Mouse (Mus musculus) frontal cortex, postnatal 36 days (tissue): ENCODE measurements around the gene E2f2.

Experiments used
- DNase-seq, 2 experiments: peaks; one replicate each; pipeline ENCODE4 v3.0.0; 2022; ENCODE audit warnings: low spot score in 2 of 2

Gene E2f2

DNA sequence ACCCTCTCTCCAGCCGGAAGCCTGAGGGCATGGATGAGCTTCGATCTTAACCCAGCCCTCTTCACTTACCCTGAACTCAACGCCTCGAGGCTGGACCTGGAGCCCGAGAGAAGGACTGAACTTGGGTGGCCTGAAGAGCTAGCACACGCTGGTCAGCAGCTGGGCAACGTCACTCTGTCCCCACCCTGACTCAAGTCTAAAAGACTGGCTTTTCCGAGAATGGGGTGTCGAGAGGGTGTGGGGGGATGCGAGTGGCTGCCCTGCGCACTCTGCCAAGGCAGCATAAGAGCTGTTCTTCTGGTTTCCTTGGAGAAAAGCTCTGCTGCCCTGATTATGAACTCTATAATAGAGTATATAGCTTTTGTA lies 27.3 kb upstream of the E2f2 start:
- DNase-seq, result no peak

DNA sequence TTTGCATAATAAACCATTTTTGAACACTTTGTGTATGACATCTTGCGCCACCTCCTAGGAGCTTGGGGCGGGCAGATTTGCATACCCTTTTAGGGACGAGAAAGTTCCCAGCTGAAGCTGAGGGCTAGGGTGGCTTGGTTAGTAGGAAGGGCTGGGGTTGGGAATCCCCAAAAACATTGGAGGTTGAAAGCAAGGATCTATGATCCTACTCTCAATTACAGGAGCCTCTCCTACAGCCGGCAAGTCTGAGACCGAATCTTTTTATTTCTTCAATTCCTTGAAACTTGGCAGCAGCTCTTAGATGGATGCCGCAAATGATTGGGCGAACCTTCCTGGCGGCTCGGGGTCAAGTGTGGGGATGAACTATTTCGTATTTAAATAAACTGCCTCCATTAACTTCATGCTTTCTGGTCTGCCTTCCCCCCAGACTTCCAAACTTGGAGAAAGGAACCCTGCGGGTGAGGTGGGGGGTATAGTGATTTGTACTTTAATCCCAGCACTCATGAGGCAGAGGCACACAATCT lies 26.8 kb upstream of the E2f2 start:
- no peak for DNase-seq

DNA sequence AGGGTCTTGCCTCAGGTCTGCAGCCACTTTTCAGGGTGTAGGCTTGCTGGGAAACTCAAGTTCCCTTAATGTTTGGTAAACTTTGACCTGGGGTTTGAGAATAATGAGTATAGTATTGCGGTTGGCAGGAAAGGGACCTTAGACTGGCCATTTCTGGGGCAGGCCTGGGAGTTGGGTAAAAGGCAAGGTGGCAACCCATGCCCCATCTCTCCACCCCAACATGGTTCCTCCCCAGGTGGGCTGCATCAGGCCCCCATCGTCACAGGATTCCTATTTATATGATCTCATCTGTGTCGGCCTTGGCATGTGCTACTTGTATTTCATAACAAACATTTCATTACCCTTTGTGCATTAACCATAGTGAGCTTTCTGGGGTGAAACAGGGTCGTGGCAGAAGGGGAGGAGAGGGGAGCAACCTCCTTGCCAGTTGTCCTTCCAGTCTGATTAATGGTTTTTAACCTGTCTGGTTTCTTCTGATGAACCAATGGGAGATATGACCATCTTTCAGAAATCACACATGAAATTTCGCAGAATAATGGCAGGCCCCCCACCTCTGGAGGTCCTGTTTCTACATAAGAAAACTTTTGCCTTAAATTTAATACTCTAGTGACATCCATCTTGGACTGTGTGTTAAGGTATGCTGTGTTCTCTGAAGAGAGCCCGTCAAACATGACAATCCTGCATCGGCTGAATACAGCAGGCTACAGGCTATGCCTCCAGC lies 26.0 kb upstream of the E2f2 start:
- DNase-seq, result no peak

DNA sequence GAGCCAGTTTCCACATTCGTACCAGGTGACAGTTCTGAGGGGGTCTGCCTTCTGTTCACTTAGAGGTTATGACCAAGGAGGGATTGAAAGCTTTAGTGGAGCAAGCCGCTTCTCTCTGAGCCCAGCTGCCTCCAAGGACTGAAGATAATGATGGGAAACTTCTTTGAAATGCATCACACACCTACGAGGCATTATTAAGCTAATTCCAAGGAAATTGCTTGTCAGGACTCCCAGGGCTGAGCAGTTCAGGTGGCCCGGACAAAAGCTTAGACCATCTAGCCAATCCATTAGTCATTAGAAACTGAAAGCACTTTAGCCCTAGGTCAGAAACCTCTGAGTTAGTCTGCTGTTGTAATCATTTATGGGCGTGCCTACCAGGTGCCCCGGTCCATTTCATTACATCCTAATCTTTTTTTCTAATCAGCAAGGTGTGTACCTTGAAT lies 25.5 kb upstream of the E2f2 start:
- no peak for DNase-seq

- DNase-seq, result peak; percentile 47 to 63
Measured at GRCm38 (mm10) chr4:136147436-136148135, 24.6 kb upstream of the E2f2 start.

DNA sequence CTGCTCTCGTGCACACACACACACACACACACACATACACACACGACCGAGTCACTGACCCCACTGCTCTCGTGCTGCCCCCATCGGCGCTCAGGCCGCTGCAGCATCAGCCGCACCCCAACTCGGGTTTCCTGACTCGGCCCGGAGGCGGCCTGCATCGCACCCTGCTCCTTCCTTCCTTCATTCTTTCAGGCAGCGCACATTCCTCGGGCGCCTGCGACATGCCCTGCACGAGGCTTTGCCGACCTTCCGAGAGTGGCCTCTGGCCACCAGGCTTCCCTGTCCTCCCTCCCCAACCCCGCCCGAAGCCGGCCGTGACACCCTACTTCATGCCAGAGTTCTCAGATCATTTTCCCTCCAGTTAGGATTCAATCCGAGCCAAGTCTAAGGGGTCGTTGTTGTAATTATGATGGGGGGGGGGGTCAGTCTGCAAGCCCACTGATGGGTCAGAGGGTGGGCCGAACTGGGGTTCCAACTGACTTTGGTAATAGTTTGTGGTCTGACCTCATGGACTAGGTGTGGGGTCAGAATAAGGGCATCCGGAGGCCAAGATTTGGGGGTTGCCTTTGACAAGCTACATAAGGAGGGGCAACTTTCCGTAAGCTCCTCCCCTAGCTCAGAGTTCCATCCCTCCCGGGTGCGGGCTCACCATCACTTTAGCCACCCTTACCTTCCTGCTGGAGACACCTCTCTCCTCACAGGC lies 23.7 kb upstream of the E2f2 start:
- no peak for DNase-seq

DNA sequence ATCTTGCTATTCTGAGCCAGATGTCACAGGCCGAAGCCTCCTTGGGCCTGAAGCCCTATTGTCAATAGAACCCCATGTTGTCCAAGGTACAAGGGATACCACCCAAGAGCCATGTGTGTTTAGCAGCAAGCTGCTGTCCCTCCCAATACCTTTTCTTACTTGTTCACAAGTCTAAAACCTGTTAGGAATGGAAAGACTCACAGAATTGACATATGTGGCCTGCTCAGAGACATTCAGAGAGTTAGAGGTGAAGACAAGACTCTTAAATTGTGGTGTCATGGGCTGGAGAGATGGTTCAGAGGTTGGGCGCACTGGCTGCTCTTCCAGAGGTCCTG lies 23.2 kb upstream of the E2f2 start:
- no peak for DNase-seq

GRCm38 (mm10) chr4:136149734-136150133 lies 22.5 kb upstream of the E2f2 start:
- DNase-seq, result no peak

DNA sequence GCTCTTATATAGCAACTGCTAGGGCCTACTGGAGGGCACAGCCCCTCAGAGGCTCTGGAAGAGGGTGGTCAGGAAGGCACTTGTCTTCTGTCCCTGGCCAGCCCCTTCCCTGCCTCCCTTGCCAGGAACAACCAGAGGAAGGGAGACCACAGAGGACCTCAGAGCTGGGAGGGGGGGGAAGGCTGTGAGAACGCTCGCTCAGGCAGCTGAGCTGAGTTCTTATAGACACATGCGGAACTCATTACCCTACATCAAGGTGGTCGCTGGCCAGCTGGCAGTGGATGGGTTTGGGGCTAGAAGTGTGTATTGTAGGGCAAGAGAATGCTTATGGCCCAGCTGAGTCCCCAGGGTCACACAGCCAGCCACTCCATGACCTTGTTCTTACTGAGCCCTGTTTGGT lies 21.6 kb upstream of the E2f2 start:
- no peak for DNase-seq

DNA sequence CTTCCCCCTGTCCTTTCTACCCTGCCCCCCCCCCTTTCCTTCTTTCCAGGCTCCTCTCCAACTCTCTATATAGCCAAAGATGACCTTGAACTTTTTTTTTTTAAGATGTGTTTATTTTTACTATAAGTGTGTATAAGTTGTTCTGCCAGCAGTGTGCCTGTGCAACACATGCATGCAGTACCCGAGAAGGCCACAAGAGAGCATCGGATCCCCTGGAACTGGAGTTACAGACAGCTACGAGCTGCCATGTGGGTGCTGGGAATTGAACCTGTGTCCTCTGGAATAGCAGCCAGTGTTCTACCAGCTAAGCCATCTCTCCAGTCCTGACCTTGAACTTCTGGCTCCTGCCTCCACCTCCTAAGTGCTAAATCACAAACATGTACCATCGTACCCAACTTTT lies 19.4 kb upstream of the E2f2 start:
- DNase-seq, result no peak

DNA sequence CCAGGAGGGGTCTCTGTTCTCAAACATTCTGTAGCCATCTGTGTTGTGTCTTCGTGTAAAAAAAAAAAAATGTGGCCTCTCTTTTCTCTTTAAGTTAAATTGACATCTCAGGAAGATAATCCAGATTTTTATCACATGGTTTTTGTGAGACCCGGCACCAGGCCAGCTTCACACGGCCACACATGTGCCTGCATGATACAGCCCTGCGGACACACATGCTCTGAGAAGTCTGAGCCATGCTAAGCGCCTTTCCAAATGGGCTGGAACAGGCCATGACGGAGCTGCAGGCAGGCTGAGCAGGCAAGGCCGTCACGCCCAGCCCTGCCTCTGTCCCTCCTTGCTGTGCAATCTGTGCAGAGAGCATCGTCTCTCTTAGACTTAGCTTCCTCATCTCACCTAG lies 17.7 kb upstream of the E2f2 start:
- no peak for DNase-seq

GRCm38 (mm10) chr4:136158498-136158897 lies 13.7 kb upstream of the E2f2 start:
- DNase-seq, result no peak

DNA sequence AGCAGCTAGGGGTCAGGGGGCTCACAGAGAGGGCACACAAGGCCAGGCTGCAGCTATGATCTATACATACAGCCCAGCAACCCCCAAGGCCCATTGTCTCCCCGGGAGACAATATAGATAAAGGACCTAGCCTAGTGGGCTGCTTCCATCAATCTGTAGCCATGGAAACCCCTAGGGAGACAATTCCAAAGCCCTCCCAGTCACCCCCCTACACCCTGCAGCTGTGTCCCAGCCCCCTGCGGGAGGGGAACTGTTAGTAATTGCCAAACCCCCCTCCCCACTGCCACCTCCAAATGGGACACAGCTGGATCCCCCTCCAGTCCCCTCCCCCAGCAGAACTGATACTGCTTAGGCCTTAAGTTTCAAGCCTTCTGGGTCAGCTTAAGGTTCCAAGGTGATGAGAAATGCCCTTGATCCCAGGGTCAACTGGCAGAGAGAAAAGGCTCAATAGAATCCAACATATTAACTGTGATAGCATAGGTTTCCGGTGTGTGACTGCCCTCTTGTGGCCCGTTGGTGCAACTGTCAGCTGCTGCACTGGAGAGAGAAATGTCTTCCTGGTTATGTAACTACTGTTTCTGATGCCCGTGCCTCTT lies 12.3 kb upstream of the E2f2 start:
- peak; percentile 74 to 84 for DNase-seq

DNA sequence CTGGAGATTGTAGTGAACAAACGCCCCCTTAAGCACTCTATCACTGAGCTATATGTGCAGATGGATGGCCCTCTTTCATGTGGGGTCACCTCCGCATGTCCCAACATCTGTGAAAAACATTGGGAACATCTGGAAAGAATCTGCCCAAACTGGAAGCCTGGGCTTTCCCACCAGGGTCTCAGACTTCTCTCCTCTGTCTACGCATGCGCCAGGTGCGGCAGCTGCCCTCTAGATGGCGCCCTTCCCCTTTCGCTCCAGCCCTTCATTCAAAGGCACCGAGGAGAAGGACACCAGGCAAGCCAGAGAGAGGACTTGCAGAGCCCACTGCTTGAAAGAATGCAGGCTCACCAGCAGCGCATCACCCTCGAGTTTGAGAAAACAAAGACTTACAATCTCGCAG lies 8.7 kb upstream of the E2f2 start:
- DNase-seq, result peak; percentile 81 to 86

DNA sequence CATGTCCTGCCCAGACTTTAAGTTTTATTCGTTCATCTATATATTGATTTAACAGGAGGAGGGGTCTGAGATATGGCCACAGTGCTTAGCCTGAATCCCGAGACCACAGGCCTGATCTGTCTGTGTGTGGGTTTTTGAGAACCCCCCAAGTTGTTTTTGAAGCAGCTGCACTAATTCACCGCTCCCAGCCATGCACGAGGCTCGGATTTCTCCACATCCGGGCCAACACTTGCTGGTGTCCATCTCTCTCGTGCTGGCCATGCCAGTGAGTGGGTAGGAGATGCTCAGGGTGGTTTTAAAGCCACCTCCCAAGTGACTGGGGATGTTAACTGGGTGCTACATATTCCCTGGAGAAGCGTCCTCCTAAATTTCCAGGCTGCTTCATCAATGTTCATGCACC lies 7.2 kb upstream of the E2f2 start:
- DNase-seq, result no peak

DNA sequence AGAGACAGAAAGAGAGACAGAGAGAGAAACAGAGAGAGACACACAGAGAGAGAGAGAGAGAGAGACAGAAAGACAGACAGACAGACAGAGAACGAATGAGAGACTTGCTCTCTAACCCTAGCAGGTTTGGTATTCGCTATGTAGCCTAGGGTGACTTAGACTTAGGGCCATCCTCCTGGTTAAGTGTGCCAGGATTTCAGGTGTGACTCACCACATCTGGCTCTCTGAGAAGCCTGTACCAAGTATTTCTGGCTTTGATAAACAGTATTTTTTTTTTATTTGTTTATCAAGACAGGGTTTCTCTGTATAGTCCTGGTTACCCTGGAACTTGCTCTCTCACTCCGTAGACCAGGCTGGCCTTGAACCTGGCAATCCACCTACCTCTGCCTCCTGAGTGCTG lies 4.5 kb upstream of the E2f2 start:
- no peak for DNase-seq

DNA sequence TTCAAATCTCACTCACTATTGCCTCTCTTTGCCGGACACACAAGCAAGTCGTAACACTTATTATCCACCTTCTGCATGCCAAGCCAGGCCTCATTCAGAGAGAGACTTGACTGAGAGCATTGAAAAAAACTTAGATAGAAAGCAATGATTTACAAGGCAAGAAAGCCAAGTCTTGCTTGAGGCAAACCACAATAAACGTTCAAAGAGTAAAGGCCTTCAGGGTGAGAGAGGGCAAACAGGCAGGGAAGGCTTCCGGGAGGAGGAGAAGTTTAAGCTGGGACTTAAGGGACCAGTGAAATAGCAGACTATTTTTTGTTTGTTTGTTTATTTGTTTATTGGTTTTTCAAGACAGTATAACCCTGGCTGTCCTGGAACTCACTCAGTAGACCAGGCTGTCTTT lies 1.8 kb upstream of the E2f2 start:
- no peak for DNase-seq

DNA sequence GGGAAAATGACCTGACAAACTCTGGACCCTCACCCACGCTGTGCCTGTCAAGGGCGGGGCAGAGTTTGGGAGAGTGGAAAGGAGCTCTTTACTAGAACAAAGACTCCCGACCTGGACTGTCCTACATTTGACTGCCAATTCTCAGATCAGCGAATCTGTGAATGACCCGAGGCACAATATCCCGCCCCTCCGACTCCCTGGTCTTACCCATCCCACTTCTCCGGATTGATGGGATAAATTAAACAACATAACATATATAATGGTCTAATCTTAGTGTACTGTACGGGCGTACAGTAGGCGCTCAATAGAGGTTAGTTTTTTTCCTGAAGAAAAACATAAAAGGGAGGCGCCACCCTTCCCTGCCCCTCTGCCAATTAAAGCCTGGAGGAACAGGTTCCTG lies 739 bp upstream of the E2f2 start:
- DNase-seq, result no peak

GRCm38 (mm10) chr4:136172542-136173209 lies 482 bp downstream of the E2f2 start:
- no peak for DNase-seq

DNA sequence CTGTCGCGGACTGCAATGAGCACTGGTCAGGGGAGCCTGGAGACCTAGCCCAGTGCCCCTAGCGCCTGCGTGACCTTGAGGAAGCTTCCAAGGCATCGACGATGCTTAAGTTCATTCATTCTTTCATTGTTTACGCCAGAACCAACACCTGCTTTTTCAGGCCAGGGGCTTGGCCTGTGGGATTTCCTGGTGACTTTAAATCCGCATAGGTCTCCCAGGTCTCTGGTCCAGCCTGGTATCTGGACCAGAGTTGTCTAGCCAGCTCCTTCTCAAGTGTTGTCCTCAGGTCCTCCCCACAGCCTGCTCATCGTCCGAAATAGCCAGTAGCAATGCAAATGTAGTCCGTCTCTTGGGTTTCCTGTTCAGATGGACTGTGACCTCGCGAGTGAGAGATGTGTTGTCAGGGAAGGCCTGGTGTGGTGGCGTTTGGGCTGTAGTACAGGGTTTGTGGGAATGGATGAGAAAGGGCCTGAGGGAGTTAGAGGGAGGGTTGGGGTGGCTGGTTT lies 1.1 kb downstream of the E2f2 start:
- DNase-seq, result no peak
